Mouse (Mus musculus): ENCODE results near the gene 4930447C04Rik.

The 4930447C04Rik gene

GRCm38 (mm10) chr12:72841500-72841899, 99.1 kb downstream of the 4930447C04Rik start:
- DNase-seq (ENCODE audit: low spot score in 2 of 2): no peak

- DNase-seq (ENCODE audit: low spot score in 2 of 2): no peak
Observed at GRCm38 (mm10) chr12:72837302-72837701, 103.3 kb downstream of the 4930447C04Rik start.

GRCm38 (mm10) chr12:72835518-72836015, 105.0 kb downstream of the 4930447C04Rik start:
- DNase-seq (ENCODE audit: low spot score in 2 of 2): no peak

- no peak for DNase-seq (ENCODE audit: low spot score in 2 of 2)
Observed at GRCm38 (mm10) chr12:72834773-72835517, 105.6 kb downstream of the 4930447C04Rik start.

GRCm38 (mm10) chr12:72831711-72832432, 108.7 kb downstream of the 4930447C04Rik start:
- DNase-seq (ENCODE audit: low spot score in 2 of 2): no peak
